Mouse (Mus musculus): Measurements from ENCODE around the gene Dgki. TPM values are rescaled to one million over a fixed set of nuclear protein-coding genes. Genes with fewer than 3 reads are reported as not detected.

The Dgki gene
- polyA plus RNA-seq, 1 experiment from 2014 or later: 7.6 TPM

- no peak overlapping the region for H3K27ac ChIP-seq (ENCODE audit: low read length)
- no peak overlapping the region for H3K4me2 ChIP-seq (ENCODE audit: low read length)
- H3K27me3 ChIP-seq (ENCODE audit: control insufficient read depth, insufficient read depth, low read depth, low read length): no peaks in the 10 kb centered on the region
- no peaks in the 10 kb centered on the region for H3K9me3 ChIP-seq (replicated peaks; ENCODE audit: control insufficient read depth, low read length, poor library complexity, severe bottlenecking)
- 0 out of 2 replicates have a peak, but pooled peaks cover 5% of the 10 kb centered on the region for H3K36me3 ChIP-seq (ENCODE audit: control insufficient read depth, insufficient read depth, low read length)
- WGBS: 75% methylated on average over 6 of the region's 6 CpGs
- no peaks in the 10 kb centered on the region for H3K4me1 ChIP-seq (ENCODE audit: control insufficient read depth, insufficient read depth, low read length)
- no peak overlapping the region for H3K4me3 ChIP-seq (ENCODE audit: low read depth, low read length)
- H3K9ac ChIP-seq (ENCODE audit: low read depth, low read length): no peak overlapping the region
- no peak for ATAC-seq
Measured at GRCm38 (mm10) chr6:36844258-36844657, 455.7 kb downstream of the Dgki start.

GRCm38 (mm10) chr6:36843031-36843488 is 456.9 kb downstream of the Dgki start:
- no peak for ATAC-seq
- H3K4me2 ChIP-seq (ENCODE audit: low read length): no peak overlapping the region
- 87% methylated on average over 3 of the region's 3 CpGs for WGBS

GRCm38 (mm10) chr6:36842101-36842922 is 457.7 kb downstream of the Dgki start:
- Histone ChIP-seq H3K9ac (ENCODE audit: low read depth, low read length) (no peak overlapping the region), H3K36me3 (ENCODE audit: control insufficient read depth, insufficient read depth, low read length) (0 out of 2 replicates have a peak, but pooled peaks cover 5% of the 10 kb centered on the region), H3K27me3 (ENCODE audit: control insufficient read depth, insufficient read depth, low read depth, low read length) (no peaks in the 10 kb centered on the region), H3K9me3 (replicated peaks; ENCODE audit: control insufficient read depth, low read length, poor library complexity, severe bottlenecking) (no peaks in the 10 kb centered on the region), H3K4me1 (ENCODE audit: control insufficient read depth, insufficient read depth, low read length) (no peaks in the 10 kb centered on the region), H3K4me3 (ENCODE audit: low read depth, low read length) (no peak overlapping the region), H3K4me2 (ENCODE audit: low read length) (no peak overlapping the region), H3K27ac (ENCODE audit: low read length) (no peak overlapping the region)
- no peak for ATAC-seq
- WGBS: 87% methylated on average over 5 of the region's 5 CpGs

More at GRCm38 (mm10) chr6:36843031-36843488, 456.9 kb downstream of the Dgki start:
- no peaks in the 10 kb centered on the region for H3K9me3 ChIP-seq (replicated peaks; ENCODE audit: control insufficient read depth, low read length, poor library complexity, severe bottlenecking)
- no peaks in the 10 kb centered on the region for H3K4me1 ChIP-seq (ENCODE audit: control insufficient read depth, insufficient read depth, low read length)
- 0 out of 2 replicates have a peak, but pooled peaks cover 5% of the 10 kb centered on the region for H3K36me3 ChIP-seq (ENCODE audit: control insufficient read depth, insufficient read depth, low read length)
- H3K27me3 ChIP-seq (ENCODE audit: control insufficient read depth, insufficient read depth, low read depth, low read length): no peaks in the 10 kb centered on the region
- no peak overlapping the region for H3K4me3 ChIP-seq (ENCODE audit: low read depth, low read length)
- no peak overlapping the region for H3K27ac ChIP-seq (ENCODE audit: low read length)
- H3K9ac ChIP-seq (ENCODE audit: low read depth, low read length): no peak overlapping the region

GRCm38 (mm10) chr6:36841701-36842100 is 458.3 kb downstream of the Dgki start:
- Histone ChIP-seq H3K9ac (ENCODE audit: low read depth, low read length) (no peak overlapping the region), H3K4me1 (ENCODE audit: control insufficient read depth, insufficient read depth, low read length) (no peaks in the 10 kb centered on the region), H3K36me3 (ENCODE audit: control insufficient read depth, insufficient read depth, low read length) (no peaks in the 10 kb centered on the region), H3K4me2 (ENCODE audit: low read length) (no peak overlapping the region), H3K27me3 (ENCODE audit: control insufficient read depth, insufficient read depth, low read depth, low read length) (no peaks in the 10 kb centered on the region), H3K27ac (ENCODE audit: low read length) (no peak overlapping the region), H3K4me3 (ENCODE audit: low read depth, low read length) (no peak overlapping the region), H3K9me3 (replicated peaks; ENCODE audit: control insufficient read depth, low read length, poor library complexity, severe bottlenecking) (no peaks in the 10 kb centered on the region)
- no peak for ATAC-seq
- WGBS: 76% methylated on average over 3 of the region's 3 CpGs

GRCm38 (mm10) chr6:36841174-36841573 is 458.8 kb downstream of the Dgki start:
- Histone ChIP-seq H3K4me1 (ENCODE audit: control insufficient read depth, insufficient read depth, low read length) (no peaks in the 10 kb centered on the region), H3K9me3 (replicated peaks; ENCODE audit: control insufficient read depth, low read length, poor library complexity, severe bottlenecking) (no peaks in the 10 kb centered on the region), H3K4me3 (ENCODE audit: low read depth, low read length) (no peak overlapping the region), H3K27me3 (ENCODE audit: control insufficient read depth, insufficient read depth, low read depth, low read length) (no peaks in the 10 kb centered on the region), H3K4me2 (ENCODE audit: low read length) (no peak overlapping the region), H3K36me3 (ENCODE audit: control insufficient read depth, insufficient read depth, low read length) (no peaks in the 10 kb centered on the region), H3K9ac (ENCODE audit: low read depth, low read length) (no peak overlapping the region), H3K27ac (ENCODE audit: low read length) (no peak overlapping the region)
- ATAC-seq: no peak

GRCm38 (mm10) chr6:36838747-36839146 is 461.2 kb downstream of the Dgki start:
- Histone ChIP-seq H3K27me3 (ENCODE audit: control insufficient read depth, insufficient read depth, low read depth, low read length) (no peaks in the 10 kb centered on the region), H3K4me3 (ENCODE audit: low read depth, low read length) (no peak overlapping the region), H3K9me3 (replicated peaks; ENCODE audit: control insufficient read depth, low read length, poor library complexity, severe bottlenecking) (no peaks in the 10 kb centered on the region), H3K36me3 (ENCODE audit: control insufficient read depth, insufficient read depth, low read length) (no peaks in the 10 kb centered on the region), H3K27ac (ENCODE audit: low read length) (no peak overlapping the region), H3K4me2 (ENCODE audit: low read length) (no peak overlapping the region), H3K9ac (ENCODE audit: low read depth, low read length) (no peak overlapping the region), H3K4me1 (ENCODE audit: control insufficient read depth, insufficient read depth, low read length) (no peaks in the 10 kb centered on the region)
- WGBS: 94% methylated on average over 1 of the region's 1 CpGs
- no peak for ATAC-seq

- no peaks in the 10 kb centered on the region for H3K9me3 ChIP-seq (replicated peaks; ENCODE audit: control insufficient read depth, low read length, poor library complexity, severe bottlenecking)
- H3K27ac ChIP-seq (ENCODE audit: low read length): no peak overlapping the region
- H3K4me1 ChIP-seq (ENCODE audit: control insufficient read depth, insufficient read depth, low read length): no peaks in the 10 kb centered on the region
- H3K27me3 ChIP-seq (ENCODE audit: control insufficient read depth, insufficient read depth, low read depth, low read length): no peaks in the 10 kb centered on the region
- ATAC-seq: no peak
- H3K36me3 ChIP-seq (ENCODE audit: control insufficient read depth, insufficient read depth, low read length): no peaks in the 10 kb centered on the region
- H3K9ac ChIP-seq (ENCODE audit: low read depth, low read length): no peak overlapping the region
- H3K4me2 ChIP-seq (ENCODE audit: low read length): no peak overlapping the region
- 81% methylated on average over 3 of the region's 3 CpGs for WGBS
- H3K4me3 ChIP-seq (ENCODE audit: low read depth, low read length): no peak overlapping the region
Measured at GRCm38 (mm10) chr6:36835351-36835750, 464.6 kb downstream of the Dgki start.

GRCm38 (mm10) chr6:36834695-36835265 is 465.2 kb downstream of the Dgki start:
- ATAC-seq: no peak
- Histone ChIP-seq H3K36me3 (ENCODE audit: control insufficient read depth, insufficient read depth, low read length) (no peaks in the 10 kb centered on the region), H3K4me2 (ENCODE audit: low read length) (no peak overlapping the region), H3K27me3 (ENCODE audit: control insufficient read depth, insufficient read depth, low read depth, low read length) (no peaks in the 10 kb centered on the region), H3K27ac (ENCODE audit: low read length) (no peak overlapping the region), H3K4me3 (ENCODE audit: low read depth, low read length) (no peak overlapping the region), H3K9ac (ENCODE audit: low read depth, low read length) (no peak overlapping the region), H3K9me3 (replicated peaks; ENCODE audit: control insufficient read depth, low read length, poor library complexity, severe bottlenecking) (no peaks in the 10 kb centered on the region), H3K4me1 (ENCODE audit: control insufficient read depth, insufficient read depth, low read length) (no peaks in the 10 kb centered on the region)
- 74% methylated on average over 4 of the region's 4 CpGs for WGBS

- H3K4me2 ChIP-seq (ENCODE audit: low read length): no peak overlapping the region
- no peak overlapping the region for H3K27ac ChIP-seq (ENCODE audit: low read length)
- H3K9me3 ChIP-seq (replicated peaks; ENCODE audit: control insufficient read depth, low read length, poor library complexity, severe bottlenecking): no peaks in the 10 kb centered on the region
- H3K4me1 ChIP-seq (ENCODE audit: control insufficient read depth, insufficient read depth, low read length): no peaks in the 10 kb centered on the region
- H3K4me3 ChIP-seq (ENCODE audit: low read depth, low read length): no peak overlapping the region
- no peak for ATAC-seq
- no peaks in the 10 kb centered on the region for H3K36me3 ChIP-seq (ENCODE audit: control insufficient read depth, insufficient read depth, low read length)
- 80% methylated on average over 4 of the region's 4 CpGs for WGBS
- no peak overlapping the region for H3K9ac ChIP-seq (ENCODE audit: low read depth, low read length)
- H3K27me3 ChIP-seq (ENCODE audit: control insufficient read depth, insufficient read depth, low read depth, low read length): no peaks in the 10 kb centered on the region
Measured at GRCm38 (mm10) chr6:36832681-36833080, 467.3 kb downstream of the Dgki start.
